Mouse (Mus musculus): ENCODE results near the gene Ccdc122. TPM values are rescaled to one million over a fixed set of nuclear protein-coding genes. Genes with fewer than 3 reads are reported as not detected.
"Not testable (repeated sequence)": the region's sequence is repeated elsewhere in the genome, so short reads cannot be mapped to it uniquely, and the experiment has no call there.

Ccdc122 gene
- total RNA-seq (2022), result 10 to 100 TPM in 1 of 4 experiments, 1 to 10 TPM in 3; 6.4 to 10.5 (median 8.4) TPM

DNA sequence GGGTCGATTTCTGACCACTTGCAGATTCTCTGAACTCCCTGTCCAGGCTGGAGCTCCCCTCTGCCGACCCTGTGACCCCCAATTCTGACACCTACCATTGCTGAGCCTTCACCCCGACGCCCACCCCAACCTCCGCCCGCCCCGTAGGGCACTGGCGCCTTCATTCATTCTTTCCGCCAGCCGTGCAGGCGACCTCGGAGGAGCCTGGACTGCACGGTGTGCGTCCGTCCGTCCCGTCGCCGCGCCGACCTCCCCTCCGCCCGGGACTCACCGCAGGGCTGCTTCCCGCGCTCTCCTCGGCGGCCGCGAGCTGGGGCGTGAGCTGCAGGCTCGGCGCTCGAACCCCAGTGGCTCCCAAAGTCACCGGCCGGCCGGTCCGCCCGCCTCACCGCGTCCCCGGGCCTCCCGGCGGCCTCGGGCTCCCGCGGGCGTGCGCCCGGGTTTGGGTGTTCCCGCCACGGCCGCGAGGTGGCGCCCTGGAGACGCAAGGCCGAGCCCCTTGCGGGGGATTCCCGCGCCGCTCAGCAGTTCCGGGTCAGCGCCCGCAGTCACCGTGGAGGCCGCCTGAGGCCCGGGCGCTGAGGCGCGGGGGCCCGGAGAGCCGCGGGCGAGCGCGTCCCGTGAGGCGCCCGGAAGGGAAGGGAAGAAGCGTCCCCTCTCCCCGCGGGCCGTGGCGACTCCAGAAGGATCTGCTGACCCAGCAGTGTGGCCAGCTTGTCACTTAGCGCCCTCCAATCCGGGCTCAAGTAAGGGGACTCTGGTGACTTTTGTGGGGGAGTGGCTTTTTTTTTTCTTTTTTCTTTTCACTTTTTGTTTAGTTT lies at the start of gene Ccdc122, which contains the start of gene Lacc1:
Gene Ccdc122, plus strand, starts transcription at position 547 of the 821 bp plus-strand sequence.
Gene Lacc1, minus strand, starts transcription at position 679 of the 821 bp plus-strand sequence.
- DNase-seq, result peak; percentile 64

DNA sequence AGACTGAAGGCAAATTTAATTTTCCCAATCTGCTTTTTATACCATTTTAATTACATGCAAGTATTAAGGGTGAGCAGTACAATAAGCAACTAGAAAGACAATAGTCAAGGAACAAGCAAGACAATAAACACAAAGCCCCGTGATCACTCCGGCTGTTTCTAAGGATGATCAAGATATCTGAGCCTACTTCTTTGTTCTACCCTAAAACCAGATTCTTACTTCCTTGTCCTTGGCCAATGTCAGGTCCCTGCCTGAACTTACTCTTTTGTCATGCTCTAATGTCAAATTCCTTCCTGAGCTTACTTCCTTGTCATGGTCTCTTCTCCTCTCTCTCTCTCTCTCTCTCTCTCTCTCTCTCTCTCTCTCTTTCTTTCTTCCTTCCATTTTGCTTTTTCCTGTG lies 46.2 kb upstream of the Ccdc122 start:
- not testable (repeated sequence) for DNase-seq

GRCm38 (mm10) chr14:77004740-77005139 lies 31.8 kb upstream of the Ccdc122 start:
- DNase-seq, result no peak

DNA sequence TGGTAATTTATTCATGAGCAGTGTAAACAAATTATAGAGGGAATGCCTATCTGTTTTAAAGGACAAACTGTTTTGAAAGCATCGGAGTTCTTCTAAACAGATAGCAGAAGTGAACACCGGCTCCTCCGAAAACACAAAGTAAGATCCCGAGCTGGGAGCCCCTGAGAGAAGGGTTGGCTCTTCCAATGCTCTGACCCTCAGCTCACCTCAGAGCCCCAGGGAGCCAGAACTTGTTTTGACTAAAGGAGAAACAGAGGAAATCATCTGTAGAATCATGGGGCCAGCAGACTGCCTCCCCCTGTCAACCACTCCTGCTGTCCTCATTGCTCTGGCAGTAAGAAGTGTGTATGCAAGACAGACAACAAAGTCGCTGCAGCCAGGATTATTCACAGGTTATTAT lies 31.0 kb upstream of the Ccdc122 start:
- no peak for DNase-seq

- peak; percentile 74 for DNase-seq
These were observed 28.3 kb upstream of the Ccdc122 start for GRCm38 (mm10) chr14:77008238-77008637.

GRCm38 (mm10) chr14:77011804-77012203 lies 24.8 kb upstream of the Ccdc122 start:
- peak; percentile 34 for DNase-seq

GRCm38 (mm10) chr14:77016783-77017182 lies 19.8 kb upstream of the Ccdc122 start:
- DNase-seq, result not testable (repeated sequence)

GRCm38 (mm10) chr14:77017211-77017610 lies 19.4 kb upstream of the Ccdc122 start:
- no peak for DNase-seq

DNA sequence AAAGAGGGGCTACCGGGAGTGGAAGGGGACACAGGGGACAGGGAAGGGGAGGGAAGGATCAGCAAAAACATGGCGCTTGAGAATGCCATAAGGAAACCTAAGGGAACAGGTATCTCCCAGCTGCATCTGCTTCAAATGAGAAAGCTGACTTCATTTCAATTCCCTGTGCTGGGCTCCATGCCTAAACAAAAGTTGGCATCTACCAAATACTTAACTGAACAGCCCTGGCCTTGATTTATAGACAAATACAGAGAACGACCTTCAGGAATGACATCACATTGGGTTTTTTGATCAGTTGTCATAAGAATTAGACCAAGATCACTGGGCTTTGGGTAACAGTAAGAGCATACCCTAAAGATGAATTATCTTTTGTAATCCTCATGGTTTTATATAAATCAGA lies 12.1 kb upstream of the Ccdc122 start:
- DNase-seq, result no peak

GRCm38 (mm10) chr14:77029319-77030054 lies 7.1 kb upstream of the Ccdc122 start:
- no peak for DNase-seq

- DNase-seq, result no peak
These were observed 5.8 kb upstream of the Ccdc122 start for GRCm38 (mm10) chr14:77030808-77031207.

- no peak for DNase-seq
These were observed 4.1 kb upstream of the Ccdc122 start for GRCm38 (mm10) chr14:77032433-77032832.

- no peak for DNase-seq
These were observed 3.2 kb upstream of the Ccdc122 start for GRCm38 (mm10) chr14:77033391-77033790.

- no peak for DNase-seq
These were observed 2.2 kb upstream of the Ccdc122 start for GRCm38 (mm10) chr14:77034175-77034915.

DNA sequence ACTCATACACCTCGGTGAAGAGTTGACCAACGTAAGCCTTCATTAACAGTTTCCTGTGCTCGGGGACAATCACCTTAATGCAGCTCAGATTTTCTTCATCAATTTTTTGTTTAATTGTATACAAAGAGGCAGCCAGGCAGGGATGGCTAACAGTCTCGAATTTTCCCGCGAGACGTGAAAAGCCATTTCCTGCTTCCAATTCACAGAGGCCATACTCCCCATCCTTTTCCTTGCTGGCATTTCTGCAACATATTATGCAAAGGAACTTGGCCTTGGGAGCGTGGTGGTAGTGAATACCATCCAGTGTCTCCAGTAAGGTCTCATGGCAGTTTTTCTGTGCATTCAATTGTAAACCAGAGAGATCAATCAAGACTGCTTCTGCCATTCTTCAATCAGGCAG lies 1.6 kb upstream of the Ccdc122 start:
- no peak for DNase-seq

GRCm38 (mm10) chr14:77037330-77037729 lies 758 bp downstream of the Ccdc122 start:
- no peak for DNase-seq

GRCm38 (mm10) chr14:77037832-77038425 lies 1.4 kb downstream of the Ccdc122 start:
- no peak for DNase-seq

DNA sequence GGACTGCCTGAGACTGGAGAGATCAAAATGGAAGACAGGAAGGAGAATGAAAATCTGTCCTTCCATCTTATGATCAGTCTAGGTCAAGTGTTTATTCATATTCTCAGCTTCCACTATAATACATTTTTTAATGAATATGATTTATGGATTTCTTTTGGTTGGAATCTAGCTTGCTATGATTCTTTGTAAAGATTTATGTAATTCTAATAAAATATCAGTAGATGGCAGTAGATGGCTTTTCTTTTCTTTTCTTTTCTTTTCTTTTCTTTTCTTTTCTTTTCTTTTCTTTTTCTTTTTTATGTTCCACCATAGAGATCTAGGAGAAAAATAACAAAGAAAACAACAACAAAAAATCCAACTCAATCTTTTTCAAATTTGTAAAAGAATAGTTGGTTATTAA lies 16.7 kb downstream of the Ccdc122 start:
- no peak for DNase-seq

- no peak for DNase-seq
These were observed 32.8 kb downstream of the Ccdc122 start for GRCm38 (mm10) chr14:77069361-77069760.

- DNase-seq, result no peak
These were observed 44.7 kb downstream of the Ccdc122 start for GRCm38 (mm10) chr14:77081248-77081647.

DNA sequence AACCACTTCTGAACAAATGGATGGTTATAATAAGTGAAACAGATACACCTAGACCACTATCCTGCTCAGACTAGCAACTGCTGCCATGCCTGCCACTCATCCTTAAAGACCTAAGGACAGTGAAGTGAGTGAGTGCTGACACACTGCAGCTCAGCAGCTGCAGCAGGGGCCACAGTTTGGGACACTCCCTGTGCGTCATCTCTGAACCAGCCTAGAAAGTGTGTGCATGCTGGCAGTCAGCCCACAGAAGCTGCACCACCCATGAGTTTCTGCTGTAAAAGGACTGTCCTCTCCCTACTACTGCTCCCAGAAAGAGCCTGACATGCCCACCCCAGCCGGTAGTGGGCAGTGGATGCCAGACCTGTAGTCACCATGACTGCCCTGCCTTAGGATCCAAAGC lies 63.7 kb downstream of the Ccdc122 start:
- DNase-seq, result no peak

DNA sequence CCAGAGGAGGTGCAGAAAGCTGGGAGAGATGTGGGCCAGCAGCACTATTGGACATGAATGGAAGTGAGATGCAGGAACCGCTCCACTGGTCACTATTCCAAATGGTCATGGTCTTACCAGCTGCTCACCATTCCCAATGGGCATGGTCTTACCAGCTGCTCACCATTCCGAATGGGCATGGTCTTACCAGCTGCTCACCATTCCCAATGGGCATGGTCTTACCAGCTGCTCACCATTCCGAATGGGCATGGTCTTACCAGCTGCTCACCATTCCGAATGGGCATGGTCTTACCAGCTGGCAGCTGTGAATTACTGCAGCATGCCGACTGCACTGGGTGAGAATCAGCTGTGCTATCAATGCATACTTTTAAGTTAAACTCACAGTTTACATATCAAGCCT lies 74.0 kb downstream of the Ccdc122 start:
- not testable (repeated sequence) for DNase-seq

Data from adrenal gland, adult 8-10 months (tissue).